Mouse (Mus musculus) forebrain, embryonic 10.5 days (tissue): ENCODE results near the gene Svop. TPM values are rescaled to one million over a fixed set of nuclear protein-coding genes. Genes with fewer than 3 reads are reported as not detected.

Source experiments
- DNase-seq: peaks from one replicate; pipeline ENCODE4 v3.0.0-alpha.2; 2017; ENCODE audit warnings: low spot score; ENCODE audit errors: extremely low spot score
- H3K27ac ChIP-seq: fragments of 300-500 bp; sonication (generic); 2 replicates; pipeline ENCODE4 v1.5.1; 2016; ENCODE audit warnings: mild to moderate bottlenecking
- H3K27me3 ChIP-seq: fragments of 300-500 bp; sonication (generic); 2 replicates; pipeline ENCODE4 v1.6.1; 2016; ENCODE audit warnings: mild to moderate bottlenecking; ENCODE audit not compliant: poor library complexity, severe bottlenecking
- H3K36me3 ChIP-seq: fragments of 300-500 bp; sonication (generic); replicated peaks from 2 replicates; pipeline ENCODE4 v1.6.1; 2016; ENCODE audit warnings: mild to moderate bottlenecking, moderate library complexity
- H3K4me1 ChIP-seq: fragments of 300-500 bp; sonication (generic); 2 replicates; pipeline ENCODE4 v1.6.1; 2016
- H3K4me3 ChIP-seq: fragments of 300-500 bp; sonication (generic); 2 replicates; pipeline ENCODE4 v1.5.1; 2016; ENCODE audit warnings: mild to moderate bottlenecking, moderate library complexity
- H3K9me3 ChIP-seq: fragments of 300-500 bp; sonication (generic); 2 replicates; pipeline ENCODE4 v1.6.1; 2016; ENCODE audit warnings: mild to moderate bottlenecking, moderate library complexity
- WGBS: fragments of 180-500 bp; shearing (Covaris S2); methylation state at CpG from one replicate; pipeline ENCODE4 v1.1.7; 2016; 5-methylcytosine and 5-hydroxymethylcytosine counted together
- polyA plus RNA-seq: library from polyadenylated mRNA; unstranded; fragments of >200 nt; fragmentation: Nextera tagmentation; extraction: Ambion mirVana; gene quantifications from 2 replicates; pipeline ENCODE4 v1.2.1, GENCODE M21; 2016

Gene Svop
- polyA plus RNA-seq, 1 experiment from 2014 or later = 5.4 TPM

- peaks cover 48% of the 10 kb centered on the region for H3K36me3 ChIP-seq
- peaks cover 49% of the 10 kb centered on the region for H3K4me1 ChIP-seq
- under 1% methylated on average over 69 of the region's 69 CpGs for WGBS
Measured at GRCm38 (mm10) chr5:114127374-114128349, 36.3 kb upstream of the Svop start, which contains the start of gene Alkbh2. TSS of gene Alkbh2 (minus strand) at chr5:114128218.

GRCm38 (mm10) chr5:114126499-114127244 lies 35.3 kb upstream of the Svop start:
- peak overlapping the region; percentile 64 for H3K4me3 ChIP-seq

More at GRCm38 (mm10) chr5:114127374-114128349, 36.3 kb upstream of the Svop start, which contains the start of gene Alkbh2:
- no peaks in the 10 kb centered on the region for H3K9me3 ChIP-seq
- no peaks in the 10 kb centered on the region for H3K27me3 ChIP-seq
- DNase-seq = peak; percentile 92
- H3K4me3 ChIP-seq = peak within 1 kb of the TSS; percentile 64
- H3K27ac ChIP-seq = peak within 1 kb of the TSS; percentile 88

GRCm38 (mm10) chr5:114126008-114126407 lies 34.6 kb upstream of the Svop start:
- 90% methylated on average over 3 of the region's 3 CpGs for WGBS
- Histone ChIP-seq H3K27me3 (no peaks in the 10 kb centered on the region), H3K9me3 (no peaks in the 10 kb centered on the region), H3K27ac (no peak overlapping the region), H3K4me1 (peaks cover 33% of the 10 kb centered on the region), H3K4me3 (no peak overlapping the region), H3K36me3 (peaks cover 59% of the 10 kb centered on the region)
- DNase-seq = no peak

More at GRCm38 (mm10) chr5:114126499-114127244, 35.3 kb upstream of the Svop start:
- 87% methylated on average over 7 of the region's 7 CpGs for WGBS
- H3K36me3 ChIP-seq = peaks cover 52% of the 10 kb centered on the region
- no peaks in the 10 kb centered on the region for H3K9me3 ChIP-seq
- H3K27me3 ChIP-seq = no peaks in the 10 kb centered on the region
- peaks cover 40% of the 10 kb centered on the region for H3K4me1 ChIP-seq
- no peak for DNase-seq
- H3K27ac ChIP-seq = no peak overlapping the region

GRCm38 (mm10) chr5:114119806-114120205 lies 28.4 kb upstream of the Svop start:
- Histone ChIP-seq H3K4me1 (no peaks in the 10 kb centered on the region), H3K36me3 (peaks cover 97% of the 10 kb centered on the region), H3K9me3 (no peaks in the 10 kb centered on the region), H3K4me3 (no peak overlapping the region), H3K27ac (no peak overlapping the region), H3K27me3 (no peaks in the 10 kb centered on the region)
- DNase-seq = no peak
- 86% methylated on average over 4 of the region's 4 CpGs for WGBS

- Histone ChIP-seq H3K4me1 (no peaks in the 10 kb centered on the region), H3K9me3 (no peaks in the 10 kb centered on the region), H3K27me3 (no peaks in the 10 kb centered on the region), H3K36me3 (peaks cover 97% of the 10 kb centered on the region), H3K4me3 (no peak overlapping the region), H3K27ac (no peak overlapping the region)
- 93% methylated on average over 7 of the region's 7 CpGs for WGBS
- DNase-seq = no peak
Measured at GRCm38 (mm10) chr5:114116586-114116985, 25.2 kb upstream of the Svop start.

- WGBS = 81% methylated on average over 5 of the region's 5 CpGs
- no peaks in the 10 kb centered on the region for H3K9me3 ChIP-seq
- no peak overlapping the region for H3K27ac ChIP-seq
- H3K36me3 ChIP-seq = peaks cover 97% of the 10 kb centered on the region
- DNase-seq = no peak
- no peaks in the 10 kb centered on the region for H3K27me3 ChIP-seq
- H3K4me1 ChIP-seq = no peaks in the 10 kb centered on the region
- no peak overlapping the region for H3K4me3 ChIP-seq
Measured at GRCm38 (mm10) chr5:114115030-114115429, 23.7 kb upstream of the Svop start.

- peaks cover 3% of the 10 kb centered on the region; the same call in 1 of the 2 replicates for H3K9me3 ChIP-seq
- H3K4me1 ChIP-seq = no peaks in the 10 kb centered on the region
- peaks cover 99% of the 10 kb centered on the region for H3K36me3 ChIP-seq
- WGBS = 88% methylated on average over 6 of the region's 6 CpGs
- H3K27me3 ChIP-seq = no peaks in the 10 kb centered on the region
- H3K27ac ChIP-seq = no peak overlapping the region
- H3K4me3 ChIP-seq = no peak overlapping the region
- DNase-seq = no peak
Measured at GRCm38 (mm10) chr5:114113334-114113733, 22.0 kb upstream of the Svop start.

- peaks cover 3% of the 10 kb centered on the region; the same call in 1 of the 2 replicates for H3K9me3 ChIP-seq
- 91% methylated on average over 16 of the region's 16 CpGs for WGBS
- H3K27ac ChIP-seq = no peak overlapping the region
- H3K4me3 ChIP-seq = no peak overlapping the region
- peaks cover 89% of the 10 kb centered on the region for H3K36me3 ChIP-seq
- no peaks in the 10 kb centered on the region for H3K27me3 ChIP-seq
- no peak for DNase-seq
- peaks cover under 1% of the 10 kb centered on the region for H3K4me1 ChIP-seq
Measured at GRCm38 (mm10) chr5:114106391-114106935, 15.1 kb upstream of the Svop start.

GRCm38 (mm10) chr5:114102807-114103206 lies 11.4 kb upstream of the Svop start:
- 81% methylated on average over 1 of the region's 1 CpGs for WGBS
- H3K9me3 ChIP-seq = no peaks in the 10 kb centered on the region
- peaks cover 53% of the 10 kb centered on the region for H3K36me3 ChIP-seq
- no peaks in the 10 kb centered on the region for H3K27me3 ChIP-seq
- no peak overlapping the region for H3K27ac ChIP-seq
- no peak overlapping the region for H3K4me3 ChIP-seq
- H3K4me1 ChIP-seq = peaks cover 21% of the 10 kb centered on the region
- DNase-seq = no peak

- peaks cover 43% of the 10 kb centered on the region for H3K36me3 ChIP-seq
- DNase-seq = no peak
- no peaks in the 10 kb centered on the region for H3K9me3 ChIP-seq
- H3K27ac ChIP-seq = no peak overlapping the region
- peaks cover 21% of the 10 kb centered on the region for H3K4me1 ChIP-seq
- no peak overlapping the region for H3K4me3 ChIP-seq
- 84% methylated on average over 4 of the region's 4 CpGs for WGBS
- no peaks in the 10 kb centered on the region for H3K27me3 ChIP-seq
Measured at GRCm38 (mm10) chr5:114101873-114102272, 10.5 kb upstream of the Svop start.

- DNase-seq = peak; percentile 21
- Histone ChIP-seq H3K4me1 (peaks cover 21% of the 10 kb centered on the region), H3K27me3 (no peaks in the 10 kb centered on the region), H3K9me3 (no peaks in the 10 kb centered on the region), H3K4me3 (peak overlapping the region; percentile 97), H3K27ac (peak overlapping the region; percentile 91), H3K36me3 (peaks cover 30% of the 10 kb centered on the region)
- WGBS = 3% methylated on average over 58 of the region's 64 CpGs
Measured at GRCm38 (mm10) chr5:114100390-114101099, 9.2 kb upstream of the Svop start.
